Mouse (Mus musculus): Measurements from ENCODE around the gene Tmem177. TPM values are rescaled to one million over a fixed set of nuclear protein-coding genes. Genes with fewer than 3 reads are reported as not detected.

Tmem177 gene
- 8.4 TPM in 2 replicates for total RNA-seq (2012; rRNA removed)
- 6.8 and 7.2 TPM in 2 replicates for total RNA-seq (2014; rRNA removed)
- 5.9 and 7.0 TPM in 2 replicates for polyA plus RNA-seq (2012; ENCODE audit: insufficient read length, low read depth)

- no peaks in the 10 kb centered on the region; the same call in 1 of the 2 replicates for H3K79me2 ChIP-seq (replicated peaks; ENCODE audit: control insufficient read depth, extremely low read depth, insufficient read depth, poor library complexity, severe bottlenecking)
- H3K27me3 ChIP-seq (replicated peaks) = no peaks in the 10 kb centered on the region
- no peaks in the 10 kb centered on the region for H3K9me3 ChIP-seq (replicated peaks; ENCODE audit: low read length)
- dilution Hi-C loops (cut with MboI; ENCODE audit: extremely low pct_ligation_motif_present, extremely low pct_unique_long_range_greater_than_20kb, low sequenced_read_pairs) (no loop called here), in situ Hi-C loops (cut with MboI; ENCODE audit: low pct_ligation_motif_present, low pct_unique_long_range_greater_than_20kb, low sequenced_read_pairs) (loop anchor here (25.0 kb wide), 1 partner anchor 226 kb away; no protein-coding TSS in a partner anchor)
- H3K36me3 ChIP-seq (replicated peaks in 1 of 2; ENCODE audit: control insufficient read depth in 1 of 2, insufficient read depth in 1 of 2, low read length in 1 of 2) = peaks cover 10 to 29% of the 10 kb centered on the region in 2 experiments
- H3K4me3 ChIP-seq (replicated peaks in 1 of 3; ENCODE audit: low read depth in 2 of 3, low read length in 2 of 3, poor library complexity in 1 of 3) = peak within 1 kb of the TSS; percentile 55 to 97 (median 56)
- no peak within 1 kb of the TSS for H3K27ac ChIP-seq (ENCODE audit: insufficient read depth, low read depth)
- H3K4me1 ChIP-seq (ENCODE audit: control insufficient read depth in 1 of 2, insufficient read depth in 2 of 2) = peaks cover 2 to 34% of the 10 kb centered on the region in 2 experiments
- peak; percentile 96 for DNase-seq (ENCODE audit: extremely low read depth)
- peak within 1 kb of the TSS; percentile 98 for H3K4me2 ChIP-seq (ENCODE audit: insufficient read depth, low read depth, poor library complexity, severe bottlenecking)
- peak within 1 kb of the TSS; percentile 70 for H3K9ac ChIP-seq (ENCODE audit: insufficient read depth, low read depth)
- TF ChIP-seq JUN (IDR thresholded peaks at IDR 0.05; ENCODE audit: insufficient read depth, low read depth, low read length) = no peak
- TF ChIP-seq POLR2A (IDR thresholded peaks at IDR 0.05; ENCODE audit: low read depth, low read length) = peak; percentile 92
- no peak for TF ChIP-seq CHD2 (IDR thresholded peaks at IDR 0.05; ENCODE audit: low read length)
- TF ChIP-seq MAFK (IDR thresholded peaks at IDR 0.05; ENCODE audit: insufficient replicate concordance, low read length) = no peak
- peak; percentile 75; the same call in 1 of the 2 replicates for TF ChIP-seq E2F4 (IDR thresholded peaks at IDR 0.05; ENCODE audit: insufficient replicate concordance, low read depth, low read length)
- peak; percentile 34; the same call in 1 of the 2 replicates for TF ChIP-seq BHLHE40 (IDR thresholded peaks at IDR 0.05; ENCODE audit: low read depth, low read length)
- peak; percentile 97 for TF ChIP-seq ELF1 (IDR thresholded peaks at IDR 0.05; ENCODE audit: low read depth, low read length)
- no peak for TF ChIP-seq RCOR1 (conservative IDR thresholded peaks at IDR 0.05; ENCODE audit: low read depth, low read length)
- no peak for TF ChIP-seq ZNF384 (IDR thresholded peaks at IDR 0.05; ENCODE audit: low read depth, low read length)
- peak; percentile 67 for TF ChIP-seq HCFC1 (IDR thresholded peaks at IDR 0.05; ENCODE audit: low read depth, low read length)
- peak; percentile 88 for TF ChIP-seq NELFE (IDR thresholded peaks at IDR 0.05; ENCODE audit: low read depth, low read length)
- peak; percentile 70; the same call in 1 of the 2 replicates for TF ChIP-seq MAX (IDR thresholded peaks at IDR 0.05; ENCODE audit: low read length)
- no peak for TF ChIP-seq USF1 (IDR thresholded peaks at IDR 0.05; ENCODE audit: low read depth, low read length)
- TF ChIP-seq ETS1 (conservative IDR thresholded peaks at IDR 0.05; ENCODE audit: low read depth, low read length) = no peak; the same call in 1 of the 2 replicates
- peak; percentile 84 for TF ChIP-seq NRF1 (IDR thresholded peaks at IDR 0.05; ENCODE audit: low read depth, low read length)
- no peak for TF ChIP-seq ZC3H11A (IDR thresholded peaks at IDR 0.05; ENCODE audit: low read depth, low read length)
- no peak for TF ChIP-seq UBTF (IDR thresholded peaks at IDR 0.05; ENCODE audit: low read depth, low read length)
- no peak for TF ChIP-seq JUND (conservative IDR thresholded peaks at IDR 0.05; ENCODE audit: low read depth, low read length)
- TF ChIP-seq MAZ (IDR thresholded peaks at IDR 0.05; ENCODE audit: low read depth, low read length) = peak; percentile 85
- TF ChIP-seq SIN3A (IDR thresholded peaks at IDR 0.05; ENCODE audit: low read length) = peak; percentile 76; the same call in 1 of the 2 replicates
- no peak for TF ChIP-seq EP300 (IDR thresholded peaks at IDR 0.05; ENCODE audit: low read length)
- TF ChIP-seq TCF12 (IDR thresholded peaks at IDR 0.05; ENCODE audit: low read depth, low read length) = peak; percentile 89
- no peak for TF ChIP-seq SMC3 (IDR thresholded peaks at IDR 0.05; ENCODE audit: low read depth, low read length)
- TF ChIP-seq GABPA (IDR thresholded peaks at IDR 0.05; ENCODE audit: insufficient replicate concordance, low read depth, low read length) = no peak
- no peak for TF ChIP-seq CHD1 (IDR thresholded peaks at IDR 0.05; ENCODE audit: low read depth, low read length)
- TF ChIP-seq ZMIZ1 (IDR thresholded peaks at IDR 0.05; ENCODE audit: low read depth, low read length) = peak; percentile 85
- peak; percentile 64; the same call in 1 of the 2 replicates for TF ChIP-seq POLR2AphosphoS2 (IDR thresholded peaks at IDR 0.05; ENCODE audit: low read depth, low read length)
- TF ChIP-seq IRF4 (IDR thresholded peaks at IDR 0.05; ENCODE audit: low read depth, low read length) = peak; percentile 72; the same call in 1 of the 2 replicates
- TF ChIP-seq PAX5 (IDR thresholded peaks at IDR 0.05; ENCODE audit: low read length) = no peak
- no peak for TF ChIP-seq RAD21 (IDR thresholded peaks at IDR 0.05; ENCODE audit: low read depth, low read length)
- TF ChIP-seq USF2 (conservative IDR thresholded peaks at IDR 0.05; ENCODE audit: low read depth, low read length) = no peak
- TF ChIP-seq MXI1 (IDR thresholded peaks at IDR 0.05; ENCODE audit: low read depth, low read length) = peak; percentile 86
- 0 out of 2 replicates have a peak, but pooled peaks have one; percentile 44 for TF ChIP-seq KAT2A (IDR thresholded peaks at IDR 0.05; ENCODE audit: insufficient replicate concordance, low read length)
- TF ChIP-seq MYC (IDR thresholded peaks at IDR 0.05; ENCODE audit: low read depth, low read length) = peak; percentile 85; the same call in 1 of the 2 replicates
- TF ChIP-seq TBP (conservative IDR thresholded peaks at IDR 0.05; ENCODE audit: low read depth, low read length) = peak; percentile 59
- TF ChIP-seq CTCF (conservative IDR thresholded peaks at IDR 0.05 in 1 of 2, IDR thresholded peaks at IDR 0.05 in 1 of 2; ENCODE audit: low read depth in 2 of 2, low read length in 2 of 2) = peak in 1 of 2 experiments; percentile 12; a peak in 1 of 4 replicates
- no peak for TF ChIP-seq ZKSCAN1 (IDR thresholded peaks at IDR 0.05; ENCODE audit: borderline replicate concordance, low read depth, low read length)
Measured at GRCm38 (mm10) chr1:119912953-119913814, at the start of gene Tmem177. TSS of gene Tmem177 (minus strand) at chr1:119913208.

All from CH12.LX (cell line).